Mouse (Mus musculus) limb, embryonic 12.5 days (tissue): Measurements from ENCODE around the gene Tnks1bp1. TPM values are rescaled to one million over a fixed set of nuclear protein-coding genes. Genes with fewer than 3 reads are reported as not detected.

ENCODE experiments used
- ATAC-seq: fragments of 200-750 bp; cut with Nextera tagmentation; 2 replicates; pipeline ENCODE4 v1.8.0; 2017; ENCODE audit warnings: low read depth, moderate TSS enrichment; ENCODE audit not compliant: insufficient number of reproducible peaks, insufficient read depth, low FRiP score, low TSS enrichment
- H3K27ac ChIP-seq: fragments of 300-500 bp; sonication (generic); 2 replicates; pipeline ENCODE4 v1.5.1; 2016; ENCODE audit warnings: mild to moderate bottlenecking, moderate library complexity
- H3K27me3 ChIP-seq: fragments of 300-500 bp; sonication (generic); 2 replicates; pipeline ENCODE4 v1.6.1; 2016; ENCODE audit warnings: mild to moderate bottlenecking, moderate library complexity
- H3K36me3 ChIP-seq: fragments of 300-500 bp; sonication (generic); 2 replicates; pipeline ENCODE4 v1.6.1; 2016; ENCODE audit warnings: mild to moderate bottlenecking, moderate library complexity
- H3K4me1 ChIP-seq: fragments of 300-500 bp; sonication (generic); replicated peaks from 2 replicates; pipeline ENCODE4 v1.6.1; 2016
- H3K4me2 ChIP-seq: fragments of 300-500 bp; sonication (generic); 2 replicates; pipeline ENCODE4 v1.6.1; 2016; ENCODE audit warnings: mild to moderate bottlenecking, moderate library complexity
- H3K4me3 ChIP-seq: fragments of 300-500 bp; sonication (generic); replicated peaks from 2 replicates; pipeline ENCODE4 v1.5.1; 2016; ENCODE audit warnings: mild to moderate bottlenecking
- H3K9ac ChIP-seq: fragments of 300-500 bp; sonication (generic); replicated peaks from 2 replicates; pipeline ENCODE4 v1.6.1; 2016; ENCODE audit warnings: mild to moderate bottlenecking, moderate library complexity
- H3K9me3 ChIP-seq: fragments of 300-500 bp; sonication (generic); 2 replicates; pipeline ENCODE4 v1.6.1; 2016; ENCODE audit warnings: mild to moderate bottlenecking, moderate library complexity
- WGBS: fragments of 180-500 bp; shearing (Covaris S2); methylation state at CpG from one replicate; pipeline ENCODE4 v1.1.7; 2016; 5-methylcytosine and 5-hydroxymethylcytosine counted together
- polyA plus RNA-seq: library from polyadenylated mRNA; unstranded; fragments of >200 nt; fragmentation: Nextera tagmentation; extraction: Ambion mirVana; gene quantifications from 2 replicates; pipeline ENCODE4 v1.2.1, GENCODE M21; 2016

Tnks1bp1 gene
- polyA plus RNA-seq, 1 experiment from 2014 or later: 36.2 TPM

- no peak overlapping the region for H3K9ac ChIP-seq
- no peak overlapping the region for H3K4me2 ChIP-seq
- 0 out of 2 replicates have a peak, but pooled peaks cover 3% of the 10 kb centered on the region for H3K4me1 ChIP-seq
- ATAC-seq: no peak
- no peaks in the 10 kb centered on the region for H3K36me3 ChIP-seq
- no peak overlapping the region for H3K4me3 ChIP-seq
- 92% methylated on average over 1 of the region's 1 CpGs for WGBS
- no peak overlapping the region for H3K27ac ChIP-seq
- H3K9me3 ChIP-seq: no peaks in the 10 kb centered on the region
- H3K27me3 ChIP-seq: no peaks in the 10 kb centered on the region
These were observed 45.6 kb downstream of the Tnks1bp1 start for GRCm38 (mm10) chr2:85093376-85093775.

- ATAC-seq: no peak
- H3K36me3 ChIP-seq: no peaks in the 10 kb centered on the region
- no peaks in the 10 kb centered on the region for H3K27me3 ChIP-seq
- no peak overlapping the region for H3K4me3 ChIP-seq
- no peak overlapping the region for H3K27ac ChIP-seq
- 57% methylated on average over 5 of the region's 5 CpGs for WGBS
- no peak overlapping the region for H3K4me2 ChIP-seq
- no peak overlapping the region for H3K9ac ChIP-seq
- no peaks in the 10 kb centered on the region for H3K4me1 ChIP-seq
- H3K9me3 ChIP-seq: 0 out of 2 replicates have a peak, but pooled peaks cover under 1% of the 10 kb centered on the region
These were observed 48.1 kb downstream of the Tnks1bp1 start for GRCm38 (mm10) chr2:85095906-85096305.

DNA sequence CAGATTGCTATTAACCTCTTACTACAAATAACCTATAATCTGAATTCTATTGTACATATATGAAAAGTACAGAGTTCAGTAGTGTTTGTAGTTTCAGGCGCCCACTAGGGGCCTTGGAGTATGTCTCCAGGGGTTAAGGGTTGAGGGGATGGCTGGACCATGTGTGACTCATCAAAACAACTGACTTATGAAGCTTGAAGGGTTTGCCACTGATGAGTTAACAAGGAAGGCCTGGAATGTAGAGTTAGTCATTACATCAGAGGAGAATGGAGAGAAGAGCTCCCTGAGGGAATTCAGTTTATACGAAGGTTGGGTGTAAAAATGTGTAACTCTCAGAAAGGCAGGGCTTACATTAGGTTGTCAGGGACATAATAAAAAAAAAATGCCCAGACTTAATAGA, 50.2 kb downstream of the Tnks1bp1 start:
- Histone ChIP-seq H3K4me2 (no peak overlapping the region), H3K4me3 (no peak overlapping the region), H3K36me3 (no peaks in the 10 kb centered on the region), H3K27ac (no peak overlapping the region), H3K4me1 (no peaks in the 10 kb centered on the region), H3K27me3 (no peaks in the 10 kb centered on the region), H3K9me3 (0 out of 2 replicates have a peak, but pooled peaks cover 3% of the 10 kb centered on the region), H3K9ac (no peak overlapping the region)
- WGBS: 73% methylated on average over 2 of the region's 2 CpGs
- ATAC-seq: no peak

GRCm38 (mm10) chr2:85098824-85099511, 51.1 kb downstream of the Tnks1bp1 start:
- 72% methylated on average over 7 of the region's 7 CpGs for WGBS
- no peak for ATAC-seq

GRCm38 (mm10) chr2:85103201-85103600, 55.4 kb downstream of the Tnks1bp1 start:
- no peaks in the 10 kb centered on the region for H3K36me3 ChIP-seq
- no peak overlapping the region for H3K27ac ChIP-seq
- H3K9ac ChIP-seq: no peak overlapping the region
- no peaks in the 10 kb centered on the region for H3K27me3 ChIP-seq
- H3K4me1 ChIP-seq: no peaks in the 10 kb centered on the region
- no peak for ATAC-seq
- 0 out of 2 replicates have a peak, but pooled peaks cover 3% of the 10 kb centered on the region for H3K9me3 ChIP-seq
- H3K4me3 ChIP-seq: no peak overlapping the region
- H3K4me2 ChIP-seq: no peak overlapping the region
- WGBS: 75% methylated on average over 8 of the region's 8 CpGs

More at GRCm38 (mm10) chr2:85098824-85099511, 51.1 kb downstream of the Tnks1bp1 start:
- Histone ChIP-seq H3K4me1 (no peaks in the 10 kb centered on the region), H3K4me3 (no peak overlapping the region), H3K4me2 (no peak overlapping the region), H3K36me3 (no peaks in the 10 kb centered on the region), H3K9me3 (0 out of 2 replicates have a peak, but pooled peaks cover 3% of the 10 kb centered on the region), H3K27ac (no peak overlapping the region), H3K9ac (no peak overlapping the region), H3K27me3 (no peaks in the 10 kb centered on the region)

DNA sequence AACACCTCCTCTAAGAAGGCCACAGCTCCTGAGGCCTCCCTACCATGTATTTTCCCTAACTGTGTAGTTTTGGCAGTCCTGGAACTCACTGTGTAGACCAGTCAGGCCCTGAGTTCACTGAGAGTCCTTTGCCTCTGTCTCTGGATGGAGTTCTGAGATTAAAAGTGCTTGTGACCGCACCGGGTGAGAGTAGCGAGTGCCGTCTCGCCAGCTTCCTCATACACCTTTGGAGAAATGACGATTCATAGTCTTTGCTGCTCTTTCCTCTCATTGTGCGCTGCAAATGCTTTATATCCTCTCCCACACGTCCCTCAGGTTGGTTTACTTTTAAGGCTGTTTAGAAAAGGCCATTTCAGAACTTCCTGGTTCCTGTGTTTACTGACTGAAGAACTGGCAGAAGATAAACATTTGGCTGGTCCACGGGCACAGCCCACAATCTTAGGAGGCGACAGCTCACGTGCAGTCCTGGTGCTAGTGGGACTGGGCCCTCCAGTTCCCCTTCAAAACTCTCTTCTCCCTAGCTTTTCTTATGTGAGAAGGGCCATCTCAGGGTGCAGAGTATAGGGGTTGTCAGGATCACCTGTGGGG, 57.7 kb downstream of the Tnks1bp1 start:
- no peak overlapping the region for H3K27ac ChIP-seq
- ATAC-seq: no peak
- H3K9ac ChIP-seq: no peak overlapping the region
- no peak overlapping the region for H3K4me2 ChIP-seq
- H3K4me1 ChIP-seq: no peaks in the 10 kb centered on the region
- H3K4me3 ChIP-seq: no peak overlapping the region
- no peaks in the 10 kb centered on the region for H3K36me3 ChIP-seq
- no peaks in the 10 kb centered on the region for H3K27me3 ChIP-seq
- WGBS: 67% methylated on average over 11 of the region's 11 CpGs
- H3K9me3 ChIP-seq: 0 out of 2 replicates have a peak, but pooled peaks cover 3% of the 10 kb centered on the region

- ATAC-seq: no peak
- Histone ChIP-seq H3K27me3 (no peaks in the 10 kb centered on the region), H3K4me3 (no peak overlapping the region), H3K4me1 (no peaks in the 10 kb centered on the region), H3K36me3 (no peaks in the 10 kb centered on the region), H3K4me2 (no peak overlapping the region), H3K27ac (no peak overlapping the region), H3K9ac (no peak overlapping the region), H3K9me3 (no peaks in the 10 kb centered on the region)
- 79% methylated on average over 7 of the region's 7 CpGs for WGBS
These were observed 58.4 kb downstream of the Tnks1bp1 start for GRCm38 (mm10) chr2:85106068-85106790.

- no peak overlapping the region for H3K4me3 ChIP-seq
- no peak overlapping the region for H3K4me2 ChIP-seq
- no peaks in the 10 kb centered on the region for H3K4me1 ChIP-seq
- H3K9me3 ChIP-seq: no peaks in the 10 kb centered on the region
- no peaks in the 10 kb centered on the region for H3K36me3 ChIP-seq
- 80% methylated on average over 4 of the region's 4 CpGs for WGBS
- H3K9ac ChIP-seq: no peak overlapping the region
- no peak overlapping the region for H3K27ac ChIP-seq
- no peaks in the 10 kb centered on the region for H3K27me3 ChIP-seq
- no peak for ATAC-seq
These were observed 59.1 kb downstream of the Tnks1bp1 start for GRCm38 (mm10) chr2:85106941-85107340.

DNA sequence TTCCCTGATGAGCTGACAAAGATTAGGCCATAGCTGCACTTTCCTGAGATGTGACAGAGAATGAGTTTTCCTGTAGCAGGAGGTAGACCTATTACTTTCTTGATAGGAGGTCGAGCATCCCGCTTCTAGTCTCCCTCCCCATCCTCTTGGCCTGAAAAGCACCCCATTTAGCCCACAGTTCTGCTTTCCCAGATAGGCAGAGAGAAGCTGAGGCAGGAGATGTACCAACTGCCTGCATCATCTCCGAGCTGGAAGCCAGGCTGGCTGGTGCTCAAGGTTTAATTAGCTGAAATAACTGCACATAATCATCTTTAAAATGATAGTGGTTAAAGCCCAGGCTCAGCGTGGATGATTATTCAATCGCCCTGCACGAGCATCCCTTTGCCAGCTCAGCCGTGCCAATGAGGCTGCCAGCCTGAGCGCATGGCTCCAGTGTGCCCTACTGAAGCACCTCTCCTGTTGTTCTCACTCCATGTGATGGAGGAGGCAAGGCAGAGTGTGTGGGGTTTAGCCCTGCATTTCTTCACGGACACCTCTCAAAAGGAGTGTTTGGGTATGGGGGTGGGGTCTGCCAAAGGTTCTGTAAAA, 62.6 kb downstream of the Tnks1bp1 start:
- no peak overlapping the region for H3K27ac ChIP-seq
- no peak for ATAC-seq

More for the DNA sequence above, 62.6 kb downstream of the Tnks1bp1 start:
- H3K36me3 ChIP-seq: no peaks in the 10 kb centered on the region
- no peak overlapping the region for H3K9ac ChIP-seq
- no peaks in the 10 kb centered on the region for H3K27me3 ChIP-seq
- no peak overlapping the region for H3K4me3 ChIP-seq
- no peaks in the 10 kb centered on the region for H3K9me3 ChIP-seq
- no peak overlapping the region for H3K4me2 ChIP-seq
- H3K4me1 ChIP-seq: no peaks in the 10 kb centered on the region
- WGBS: 82% methylated on average over 9 of the region's 9 CpGs
